Mouse (Mus musculus): Measurements from ENCODE around the gene Tex19.2. TPM values are rescaled to one million over a fixed set of nuclear protein-coding genes. Genes with fewer than 3 reads are reported as not detected.

The Tex19.2 gene
- polyA plus RNA-seq, 1 experiment from 2014 or later, result not detected

DNA sequence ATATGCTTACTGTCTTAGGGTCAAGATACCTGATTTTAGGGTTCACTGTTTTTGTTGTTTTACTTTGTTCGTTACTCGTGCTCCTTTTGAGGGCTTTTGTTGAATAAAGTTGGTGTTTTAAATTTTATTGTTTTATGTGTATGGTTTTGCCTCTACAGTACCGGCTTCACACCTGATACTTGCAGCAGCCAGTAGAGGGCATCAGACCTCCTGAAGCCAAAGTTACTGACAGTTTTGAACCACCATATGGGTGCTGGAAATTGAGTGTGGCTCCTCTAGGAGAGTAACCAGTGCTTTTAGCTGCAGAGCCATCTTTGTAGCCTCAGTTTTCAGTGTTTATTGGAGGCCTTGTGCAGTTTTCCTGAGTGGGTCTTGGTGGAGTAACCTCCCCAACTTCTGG, 29.7 kb upstream of the Tex19.2 start:
- 67% methylated on average over 3 of the region's 3 CpGs for WGBS (ENCODE audit: insufficient replicate concordance)

DNA sequence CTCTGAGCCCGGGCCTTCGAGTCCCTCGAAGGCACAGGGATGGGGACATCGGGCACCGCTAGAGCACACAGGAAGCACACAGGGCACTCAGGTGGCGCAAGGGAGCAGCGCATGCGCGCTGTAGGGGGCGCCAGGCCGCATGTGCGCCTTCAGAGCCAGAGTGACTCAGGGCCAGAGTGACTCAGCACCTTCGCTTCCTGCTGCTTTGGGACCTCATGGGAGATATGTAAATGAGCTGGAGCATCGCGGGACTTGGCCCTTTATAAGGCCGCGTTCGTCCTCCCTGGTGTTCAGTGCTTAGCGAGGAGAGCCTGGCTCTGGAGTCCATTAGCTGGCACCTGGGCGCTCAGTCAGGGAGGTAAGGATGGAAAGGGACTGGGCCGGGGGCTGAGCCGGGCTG, 27.4 kb upstream of the Tex19.2 start, which contains the start of gene Tex19.1:
TSS of gene Tex19.1 (plus strand) at position 279 of the 400 bp plus-strand sequence.
- 84% methylated on average over 22 of the region's 22 CpGs for WGBS (ENCODE audit: insufficient replicate concordance)
- H3K4me1 ChIP-seq (ENCODE audit: insufficient read depth), result peaks cover 5% of the 10 kb centered on the region
- no peaks in the 10 kb centered on the region for H3K9me3 ChIP-seq (ENCODE audit: low read length)
- H3K27me3 ChIP-seq (ENCODE audit: insufficient read depth, low read length), result no peaks in the 10 kb centered on the region
- DNase-seq (peak; percentile 28), ATAC-seq (peak; percentile 31)
- no peak within 1 kb of the TSS for H3K27ac ChIP-seq (ENCODE audit: low read depth)
- TF ChIP-seq EP300 (IDR thresholded peaks at IDR 0.05; ENCODE audit: low read depth) (no peak), CTCF (IDR thresholded peaks at IDR 0.05; ENCODE audit: low read depth) (0 out of 2 replicates have a peak, but pooled peaks have one; percentile 10)
- H3K4me2 ChIP-seq (ENCODE audit: low read depth, low read length), result no peak within 1 kb of the TSS
- no peak within 1 kb of the TSS for H3K4me3 ChIP-seq (ENCODE audit: low read depth, low read length)
- no peak within 1 kb of the TSS for H3K9ac ChIP-seq (replicated peaks)
- no peaks in the 10 kb centered on the region for H3K36me3 ChIP-seq (replicated peaks; ENCODE audit: insufficient read depth, low read length)

More for the DNA sequence above, 29.7 kb upstream of the Tex19.2 start:
- Histone ChIP-seq H3K4me1 (ENCODE audit: insufficient read depth) (peaks cover 2% of the 10 kb centered on the region), H3K9ac (replicated peaks) (no peak overlapping the region), H3K27me3 (ENCODE audit: insufficient read depth, low read length) (no peaks in the 10 kb centered on the region), H3K36me3 (replicated peaks; ENCODE audit: insufficient read depth, low read length) (no peaks in the 10 kb centered on the region), H3K27ac (ENCODE audit: low read depth) (no peak overlapping the region), H3K9me3 (ENCODE audit: low read length) (no peaks in the 10 kb centered on the region), H3K4me3 (ENCODE audit: low read depth, low read length) (no peak overlapping the region), H3K4me2 (ENCODE audit: low read depth, low read length) (no peak overlapping the region)
- TF ChIP-seq CTCF (IDR thresholded peaks at IDR 0.05; ENCODE audit: low read depth), result peak; percentile 43; the same call in 1 of the 2 replicates
- no peak for TF ChIP-seq EP300 (IDR thresholded peaks at IDR 0.05; ENCODE audit: low read depth)
- DNase-seq (no peak), ATAC-seq (no peak)

DNA sequence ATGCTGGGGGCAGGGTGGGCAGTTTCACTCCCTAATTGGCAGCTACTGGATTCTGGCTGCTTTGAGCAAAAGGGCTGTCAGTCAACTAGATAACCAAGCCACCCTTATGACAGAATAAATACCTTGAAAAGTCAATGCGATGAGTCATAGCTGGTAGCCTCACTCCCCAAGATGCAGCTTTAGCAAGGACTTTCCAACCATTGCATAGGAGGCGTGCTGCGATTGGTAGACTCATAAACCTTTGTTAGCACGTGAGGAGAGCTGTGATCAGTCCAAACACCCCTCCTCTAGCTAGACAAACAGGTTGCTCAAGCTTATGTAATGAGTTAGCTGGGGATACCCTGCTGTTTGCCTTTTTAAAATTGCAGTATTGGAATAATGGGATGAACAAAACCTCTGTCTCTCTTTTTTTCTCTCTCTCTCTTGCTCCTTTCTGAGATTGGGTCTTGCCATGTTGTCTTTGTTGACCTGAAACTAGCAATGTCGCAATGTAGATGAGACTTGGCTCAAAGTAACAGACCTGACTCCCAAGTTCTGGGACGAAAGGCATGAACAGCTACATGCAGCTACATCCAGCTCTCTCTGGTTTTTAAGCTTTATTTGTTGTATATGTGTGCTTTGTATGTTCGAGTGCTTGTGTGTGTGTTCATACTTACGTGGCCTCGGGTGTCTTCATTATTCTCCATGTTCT, 25.0 kb upstream of the Tex19.2 start:
- no peak for DNase-seq

DNA sequence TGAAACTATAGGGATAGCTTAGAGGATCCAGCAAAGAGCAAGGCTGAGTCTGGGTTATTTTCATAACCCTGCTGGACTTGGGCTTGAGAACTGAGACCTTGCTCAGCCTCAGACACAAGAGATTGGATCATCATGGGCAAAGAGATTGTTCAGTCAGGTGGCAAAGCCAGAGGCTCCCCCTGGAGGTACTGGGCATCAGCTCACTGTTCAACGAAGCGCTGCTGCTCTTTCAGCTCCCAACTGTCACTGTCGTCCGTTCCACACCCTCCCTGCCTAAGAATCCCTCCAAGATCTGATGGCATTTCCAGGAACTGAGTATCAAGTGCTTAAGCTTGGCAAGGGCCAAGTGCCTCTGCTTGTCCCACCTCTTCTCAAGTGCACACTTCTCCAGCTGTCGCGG, 20.3 kb upstream of the Tex19.2 start:
- WGBS (ENCODE audit: insufficient replicate concordance), result 53% methylated on average over 6 of the region's 6 CpGs
- ATAC-seq, result no peak
- Histone ChIP-seq H3K9me3 (ENCODE audit: low read length) (no peaks in the 10 kb centered on the region), H3K4me2 (ENCODE audit: low read depth, low read length) (no peak overlapping the region), H3K4me1 (ENCODE audit: insufficient read depth) (peaks cover 10% of the 10 kb centered on the region), H3K4me3 (ENCODE audit: low read depth, low read length) (no peak overlapping the region), H3K36me3 (replicated peaks; ENCODE audit: insufficient read depth, low read length) (no peaks in the 10 kb centered on the region), H3K27me3 (ENCODE audit: insufficient read depth, low read length) (no peaks in the 10 kb centered on the region), H3K27ac (ENCODE audit: low read depth) (no peak overlapping the region), H3K9ac (replicated peaks) (no peak overlapping the region)
- no peak for DNase-seq
- TF ChIP-seq EP300 (IDR thresholded peaks at IDR 0.05; ENCODE audit: low read depth) (no peak), CTCF (IDR thresholded peaks at IDR 0.05; ENCODE audit: low read depth) (peak; percentile 39)

More for the DNA sequence above, 25.0 kb upstream of the Tex19.2 start:
- Histone ChIP-seq H3K36me3 (replicated peaks; ENCODE audit: insufficient read depth, low read length) (no peaks in the 10 kb centered on the region), H3K4me1 (ENCODE audit: insufficient read depth) (peaks cover 7% of the 10 kb centered on the region), H3K9me3 (ENCODE audit: low read length) (no peaks in the 10 kb centered on the region), H3K4me2 (ENCODE audit: low read depth, low read length) (no peak overlapping the region), H3K4me3 (ENCODE audit: low read depth, low read length) (no peak overlapping the region), H3K9ac (replicated peaks) (no peak overlapping the region), H3K27me3 (ENCODE audit: insufficient read depth, low read length) (no peaks in the 10 kb centered on the region), H3K27ac (ENCODE audit: low read depth) (no peak overlapping the region)
- ATAC-seq, result peak; percentile 75
- no peak for TF ChIP-seq CTCF (IDR thresholded peaks at IDR 0.05; ENCODE audit: low read depth)
- WGBS (ENCODE audit: insufficient replicate concordance), result 61% methylated on average over 9 of the region's 9 CpGs

DNA sequence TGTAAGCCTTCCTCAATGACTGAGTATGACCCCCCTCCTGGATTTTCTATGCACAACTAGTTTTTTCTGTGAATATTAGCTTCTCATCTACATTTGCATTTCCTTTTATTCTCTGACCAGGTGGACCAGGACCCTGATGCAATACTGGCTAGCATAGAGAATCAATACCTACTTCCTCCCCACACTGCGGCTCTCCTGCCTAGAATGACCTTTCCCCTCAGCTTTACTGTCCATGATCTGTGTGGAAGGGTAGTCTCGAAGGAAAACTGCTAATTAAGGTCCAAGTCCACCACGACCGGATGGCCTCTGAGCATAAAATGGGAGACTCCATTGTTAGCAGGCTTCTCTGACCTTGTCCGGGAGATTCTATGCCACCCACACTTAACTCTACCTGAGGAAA, 19.2 kb upstream of the Tex19.2 start:
- Histone ChIP-seq H3K36me3 (replicated peaks; ENCODE audit: insufficient read depth, low read length) (no peaks in the 10 kb centered on the region), H3K27me3 (ENCODE audit: insufficient read depth, low read length) (no peaks in the 10 kb centered on the region), H3K4me1 (ENCODE audit: insufficient read depth) (peaks cover 5% of the 10 kb centered on the region), H3K4me3 (ENCODE audit: low read depth, low read length) (no peak overlapping the region), H3K9me3 (ENCODE audit: low read length) (no peaks in the 10 kb centered on the region), H3K4me2 (ENCODE audit: low read depth, low read length) (no peak overlapping the region), H3K9ac (replicated peaks) (no peak overlapping the region), H3K27ac (ENCODE audit: low read depth) (peak overlapping the region; percentile 60)
- WGBS (ENCODE audit: insufficient replicate concordance), result 52% methylated on average over 5 of the region's 5 CpGs
- TF ChIP-seq CTCF (IDR thresholded peaks at IDR 0.05; ENCODE audit: low read depth), result no peak
- no peak for TF ChIP-seq EP300 (IDR thresholded peaks at IDR 0.05; ENCODE audit: low read depth)
- DNase-seq (no peak), ATAC-seq (peak; percentile 79)

DNA sequence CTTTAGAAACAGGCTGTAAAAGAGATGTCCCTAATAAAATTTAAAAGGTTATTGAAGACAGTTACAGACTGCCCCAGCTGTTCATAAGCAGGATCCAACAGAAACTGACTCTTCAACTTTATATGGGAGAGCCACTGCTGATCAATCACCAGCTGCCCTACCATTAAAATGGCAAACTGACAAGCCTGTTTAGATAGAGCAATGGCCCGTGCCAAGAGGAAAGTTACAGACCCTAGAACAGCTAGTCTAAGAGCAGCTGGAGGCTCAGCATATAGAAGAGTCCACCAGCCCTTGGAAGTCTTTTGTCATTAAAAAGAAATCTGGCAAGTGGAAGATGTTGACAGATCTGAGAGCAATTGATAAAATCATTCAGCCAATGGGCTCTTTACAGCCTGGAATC, 16.1 kb upstream of the Tex19.2 start:
- Histone ChIP-seq H3K9me3 (ENCODE audit: low read length) (no peaks in the 10 kb centered on the region), H3K36me3 (replicated peaks; ENCODE audit: insufficient read depth, low read length) (no peaks in the 10 kb centered on the region), H3K4me3 (ENCODE audit: low read depth, low read length) (no peak overlapping the region), H3K27me3 (ENCODE audit: insufficient read depth, low read length) (no peaks in the 10 kb centered on the region), H3K27ac (ENCODE audit: low read depth) (no peak overlapping the region), H3K4me2 (ENCODE audit: low read depth, low read length) (no peak overlapping the region), H3K4me1 (ENCODE audit: insufficient read depth) (peaks cover 5% of the 10 kb centered on the region; the same call in 1 of the 2 replicates), H3K9ac (replicated peaks) (no peak overlapping the region)
- TF ChIP-seq EP300 (IDR thresholded peaks at IDR 0.05; ENCODE audit: low read depth) (no peak), CTCF (IDR thresholded peaks at IDR 0.05; ENCODE audit: low read depth) (no peak)
- no peak for ATAC-seq
- WGBS (ENCODE audit: insufficient replicate concordance), result 50% methylated on average over 1 of the region's 1 CpGs
- DNase-seq, result no peak
